Mouse (Mus musculus) frontal cortex, postnatal 25 days (tissue): ENCODE data around the gene Ulk4.

Source experiments
- DNase-seq, 2 experiments: peaks; one replicate each; pipeline ENCODE4 v3.0.0; 2022; ENCODE audit warnings: low spot score in 2 of 2

The Ulk4 gene

GRCm38 (mm10) chr9:121107643-121108042 lies 169.4 kb downstream of the Ulk4 start:
- DNase-seq, result peak in 1 of 2 experiments; percentile 32

DNA sequence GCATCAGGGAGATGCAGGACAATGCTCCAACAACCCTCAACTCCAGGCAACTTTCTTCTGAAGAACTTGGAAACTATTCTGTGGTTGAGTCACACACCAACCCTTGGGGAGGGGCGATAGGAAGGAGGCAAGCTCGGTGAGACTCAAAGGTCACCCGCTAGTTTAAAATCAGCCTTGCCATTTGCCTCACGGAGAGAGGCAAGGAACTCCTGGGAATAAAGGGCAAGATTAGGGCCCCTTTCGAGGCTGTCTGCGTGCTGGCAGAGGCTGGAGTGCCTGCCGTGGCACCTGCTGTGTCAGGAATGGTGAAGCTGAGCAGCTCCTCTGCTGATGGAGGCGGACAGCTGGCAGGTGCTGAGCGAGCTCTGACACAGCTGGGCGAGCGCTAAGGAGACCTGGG lies 169.9 kb downstream of the Ulk4 start:
- DNase-seq, result no peak

GRCm38 (mm10) chr9:121101516-121101915 lies 175.5 kb downstream of the Ulk4 start:
- no peak for DNase-seq

GRCm38 (mm10) chr9:121099453-121099852 lies 177.5 kb downstream of the Ulk4 start:
- DNase-seq, result no peak

GRCm38 (mm10) chr9:121093760-121094159 lies 183.2 kb downstream of the Ulk4 start:
- no peak for DNase-seq

DNA sequence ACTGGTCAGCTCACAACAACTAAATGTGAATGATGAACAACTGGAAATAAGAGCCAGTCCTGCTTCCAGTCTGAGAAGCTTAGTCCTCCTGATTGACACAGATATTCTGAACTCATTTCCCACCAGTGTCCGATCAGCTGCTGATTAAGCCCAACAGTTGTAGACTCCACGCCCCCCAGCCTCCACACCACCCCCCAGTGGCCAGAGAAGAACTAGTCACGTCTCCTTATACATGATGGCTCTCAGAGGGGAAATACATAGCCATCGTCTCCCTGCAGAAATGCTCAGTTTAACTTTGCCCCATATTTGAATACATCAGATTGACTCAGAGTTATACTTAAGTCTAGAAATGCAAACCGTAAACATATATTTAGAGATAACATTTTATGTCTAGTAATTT lies 184.4 kb downstream of the Ulk4 start:
- DNase-seq, result no peak

DNA sequence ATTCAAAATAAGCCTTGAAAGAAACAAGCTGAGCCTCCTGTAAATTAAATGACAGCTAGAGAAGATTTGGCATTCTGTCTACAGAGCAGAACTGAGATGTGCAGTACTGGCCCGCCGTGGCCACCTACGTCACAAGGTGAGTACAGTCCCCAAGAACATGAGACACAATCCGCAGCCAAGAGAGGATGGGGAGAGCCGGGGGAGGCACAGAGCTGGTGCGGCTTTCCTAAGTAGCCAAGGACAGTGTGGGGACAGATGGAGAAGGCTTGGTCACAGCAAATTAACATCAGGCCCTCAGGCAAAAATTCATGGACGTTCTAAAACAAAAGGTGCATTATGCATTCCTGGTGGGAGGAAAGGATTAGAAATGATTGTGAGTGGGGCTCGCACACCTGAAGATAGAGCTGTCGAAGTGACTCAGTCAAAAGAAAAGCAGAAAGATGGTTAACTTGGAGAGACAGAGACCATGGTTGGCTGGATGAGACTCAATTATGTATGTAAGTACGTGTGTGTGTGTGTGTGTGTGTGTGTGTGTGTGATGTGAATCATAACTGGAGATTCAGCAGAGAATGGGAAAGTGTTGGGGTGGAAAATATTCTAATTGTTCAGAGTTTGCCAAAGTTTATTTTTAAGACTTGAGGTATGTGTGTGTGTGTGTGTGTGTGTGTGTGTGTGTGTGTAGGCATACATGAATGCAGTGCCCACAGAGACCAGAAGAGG lies 185.8 kb downstream of the Ulk4 start:
- DNase-seq, result no peak

DNA sequence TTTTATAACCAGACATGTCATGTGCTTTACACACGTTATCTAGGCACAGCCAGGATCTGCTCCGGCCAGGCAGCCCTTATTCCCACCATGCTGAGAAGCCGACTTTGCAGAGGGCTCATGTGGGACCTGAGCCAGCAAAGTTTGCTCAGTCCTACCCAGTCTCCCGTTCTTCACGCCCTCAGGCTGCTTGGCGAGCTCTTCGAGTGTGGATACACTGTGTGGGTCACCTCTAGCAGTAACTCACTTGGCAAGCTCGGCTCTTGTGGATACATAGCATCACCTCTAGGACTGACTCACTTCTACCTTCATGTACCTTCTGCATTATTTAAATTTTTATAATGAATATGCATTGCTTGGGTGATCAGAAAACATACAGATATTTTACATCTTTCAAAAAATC lies 189.3 kb downstream of the Ulk4 start:
- no peak for DNase-seq

- DNase-seq, result no peak
Observed at GRCm38 (mm10) chr9:121084191-121084590, 192.8 kb downstream of the Ulk4 start.

DNA sequence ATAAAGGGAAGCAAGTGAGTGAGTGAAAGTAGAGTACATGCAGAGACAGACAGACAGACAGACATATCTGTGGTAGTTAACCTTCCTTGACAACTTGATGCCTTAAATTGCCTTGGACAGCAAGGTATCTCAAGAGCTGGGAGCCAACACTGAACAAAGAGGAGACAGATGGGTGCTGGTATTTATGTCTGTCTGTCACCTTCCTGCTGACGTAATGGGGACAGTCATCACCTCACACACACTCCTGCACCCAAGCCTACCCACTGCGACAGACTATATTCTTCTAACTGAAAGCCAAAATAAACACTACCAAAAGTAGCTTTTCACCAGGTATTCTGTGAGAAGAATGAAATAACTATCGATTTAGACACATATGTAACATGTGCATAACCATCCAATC lies 196.2 kb downstream of the Ulk4 start:
- DNase-seq, result no peak

DNA sequence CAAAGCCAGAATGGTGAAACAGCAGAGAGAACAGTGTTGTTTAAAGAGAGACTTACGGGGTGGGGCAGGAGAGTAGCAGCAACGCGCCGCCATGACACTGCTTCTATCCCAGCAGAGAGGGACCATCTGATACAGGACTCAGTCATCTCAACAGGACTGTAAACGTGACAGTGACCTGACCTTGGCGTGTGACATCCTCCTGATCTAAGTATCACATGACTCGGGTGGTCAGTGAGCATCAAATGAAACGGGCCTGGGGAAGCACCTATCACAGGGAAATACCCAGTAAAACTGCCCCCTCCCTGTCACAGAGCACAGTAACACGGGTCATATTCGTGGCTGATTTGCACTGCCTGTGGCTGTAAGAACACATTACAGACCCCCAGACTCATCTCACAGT lies 196.6 kb downstream of the Ulk4 start:
- no peak for DNase-seq

DNA sequence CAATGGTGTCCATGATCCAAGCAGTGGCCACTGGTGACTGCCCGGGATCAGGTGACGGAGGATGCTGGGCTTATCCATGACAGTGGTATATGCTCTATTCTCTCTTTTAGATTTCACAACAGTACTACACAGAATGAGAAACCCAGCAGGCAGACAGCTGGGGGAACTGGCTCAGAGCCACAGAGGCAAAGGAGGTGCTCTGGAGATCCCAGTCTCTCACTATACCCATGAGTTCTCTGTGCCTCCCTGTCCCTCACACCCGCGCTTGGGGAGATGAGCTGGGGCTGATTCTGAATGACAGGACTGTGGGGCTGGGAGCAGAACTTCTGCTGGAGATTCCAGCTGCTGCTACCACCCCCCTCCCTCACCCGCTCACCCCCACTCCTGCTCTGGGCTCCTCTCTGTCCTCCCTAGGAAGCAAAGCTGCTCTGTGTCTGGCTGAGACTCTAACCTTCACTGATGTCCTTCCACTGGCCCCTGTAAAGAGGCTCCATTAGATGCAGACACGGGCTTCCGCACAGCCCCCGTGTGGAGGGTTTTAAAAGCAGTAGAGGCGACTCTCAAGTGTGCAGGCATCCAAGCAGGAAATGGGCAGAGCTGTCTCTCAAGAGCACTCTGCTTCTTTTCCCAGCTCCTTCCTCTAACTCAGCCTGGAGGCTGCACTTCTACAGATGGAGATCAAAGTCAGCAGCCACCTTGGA lies 197.5 kb downstream of the Ulk4 start:
- DNase-seq, result no peak

DNA sequence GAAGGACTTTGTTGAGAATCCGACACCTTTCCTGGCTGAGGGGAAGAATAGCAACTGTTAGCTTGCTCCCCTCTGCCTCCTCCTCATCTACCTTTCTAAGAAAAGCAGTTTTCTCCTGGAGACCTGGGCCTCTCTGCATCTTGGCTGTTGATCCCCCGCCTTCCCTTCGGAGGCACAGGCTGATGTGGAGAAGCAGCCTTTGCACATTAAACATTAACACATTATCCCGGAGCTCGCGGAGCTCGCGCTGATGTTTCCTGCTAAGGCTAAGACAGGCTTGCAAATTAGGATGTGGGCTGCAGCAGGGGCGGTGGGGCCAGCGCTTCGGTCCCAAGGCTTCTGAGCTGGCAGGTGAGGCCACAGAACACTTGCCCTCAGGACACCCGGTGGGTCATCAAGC lies 200.7 kb downstream of the Ulk4 start:
- DNase-seq, result no peak

- DNase-seq, result peak; percentile 61 to 75
Observed at GRCm38 (mm10) chr9:121075246-121075645, 201.8 kb downstream of the Ulk4 start.

- DNase-seq, result no peak
Observed at GRCm38 (mm10) chr9:121074726-121075125, 202.3 kb downstream of the Ulk4 start.

GRCm38 (mm10) chr9:121072127-121072757 lies 204.8 kb downstream of the Ulk4 start:
- DNase-seq, result no peak

- DNase-seq, result no peak
Observed at GRCm38 (mm10) chr9:121071461-121072126, 205.4 kb downstream of the Ulk4 start.

- DNase-seq, result no peak
Observed at GRCm38 (mm10) chr9:121071050-121071449, 205.9 kb downstream of the Ulk4 start.

DNA sequence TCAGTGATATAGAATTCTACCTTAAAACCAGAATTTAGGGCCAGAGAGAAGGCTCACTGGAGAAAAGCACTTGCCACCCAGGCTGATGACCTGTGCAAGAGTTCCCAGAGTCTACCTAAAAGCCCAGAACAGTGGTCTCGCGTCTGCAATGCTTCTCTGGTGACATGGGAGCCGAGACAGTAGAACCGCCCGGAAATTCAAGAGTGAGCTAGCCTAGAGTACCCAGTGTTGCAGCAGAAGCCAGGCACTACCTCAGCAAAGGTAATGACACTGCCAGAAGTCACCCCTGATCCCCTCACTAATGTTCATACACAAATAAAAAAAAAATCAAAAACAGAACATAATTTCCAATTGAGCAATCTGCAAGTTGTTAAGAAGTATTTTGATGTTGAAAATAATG lies 208.9 kb downstream of the Ulk4 start:
- DNase-seq, result no peak

DNA sequence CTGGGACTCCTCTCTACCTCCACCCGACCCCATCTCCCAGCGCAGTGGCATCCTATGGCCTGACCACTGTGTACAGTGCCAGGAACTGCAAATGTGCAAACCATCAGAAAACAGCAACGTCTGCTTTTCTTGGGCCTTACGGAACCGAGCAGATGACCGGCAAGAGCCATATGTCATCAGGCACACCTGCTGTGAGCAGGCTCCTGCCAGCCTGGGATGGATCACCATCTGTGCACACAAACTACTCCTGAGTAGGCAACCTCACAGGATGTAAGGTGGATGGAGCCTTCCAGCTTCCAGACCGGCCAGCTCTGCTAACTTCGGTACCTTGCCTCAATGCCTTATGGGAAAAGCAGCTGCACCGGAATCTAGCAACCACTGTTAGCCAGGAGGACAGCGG lies 210.0 kb downstream of the Ulk4 start:
- no peak for DNase-seq

GRCm38 (mm10) chr9:121065383-121065978 lies 211.5 kb downstream of the Ulk4 start:
- DNase-seq, result no peak
